Mouse (Mus musculus): ENCODE measurements at regions not wholly inside any gene's neighbourhood (a gene's known extent, or its start where the extent isn't known, plus 50 kb on each side); places are given as distances from the start of the nearest gene placed in this dataset.

DNA sequence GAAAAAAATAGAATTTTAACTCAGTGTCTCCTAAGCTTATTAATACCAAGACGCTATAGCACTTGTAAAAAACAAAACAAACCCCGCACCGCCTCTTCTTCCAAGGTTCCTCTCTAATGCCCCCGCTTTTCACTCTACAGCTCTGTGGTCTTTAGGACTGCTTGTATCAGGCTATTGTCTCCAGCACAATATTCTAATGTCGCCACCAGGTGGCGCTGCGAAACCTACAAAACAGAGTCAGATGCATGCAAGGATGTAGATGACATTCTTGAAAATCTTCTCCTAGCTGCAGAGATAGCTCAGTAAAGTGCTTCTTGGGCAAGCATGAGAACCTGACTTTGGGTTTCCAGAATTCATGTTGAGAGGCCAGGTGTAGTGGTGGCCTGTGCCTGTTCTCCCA lies 75.9 kb upstream of the C2cd4b start:
- in situ Hi-C loops (cut with MboI; ENCODE audit: low pct_unique_long_range_greater_than_20kb in 1 of 2, low sequenced_read_pairs in 2 of 2, unreplicated experiment in 1 of 2): loop anchor here in 1 of 2 experiments (10.0 kb wide), 1 partner anchor 111 kb away; no protein-coding TSS in a partner anchor

- in situ Hi-C loops (cut with MboI; ENCODE audit: low pct_unique_long_range_greater_than_20kb in 1 of 2, low sequenced_read_pairs in 2 of 2, unreplicated experiment in 1 of 2): no loop called here
These were observed 66.8 kb upstream of the C2cd4b start for GRCm38 (mm10) chr9:67692396-67692795.

- in situ Hi-C loops (cut with MboI; ENCODE audit: low pct_unique_long_range_greater_than_20kb in 1 of 2, low sequenced_read_pairs in 2 of 2, unreplicated experiment in 1 of 2): no loop called here
These were observed 65.5 kb upstream of the C2cd4b start for GRCm38 (mm10) chr9:67693716-67694115.

DNA sequence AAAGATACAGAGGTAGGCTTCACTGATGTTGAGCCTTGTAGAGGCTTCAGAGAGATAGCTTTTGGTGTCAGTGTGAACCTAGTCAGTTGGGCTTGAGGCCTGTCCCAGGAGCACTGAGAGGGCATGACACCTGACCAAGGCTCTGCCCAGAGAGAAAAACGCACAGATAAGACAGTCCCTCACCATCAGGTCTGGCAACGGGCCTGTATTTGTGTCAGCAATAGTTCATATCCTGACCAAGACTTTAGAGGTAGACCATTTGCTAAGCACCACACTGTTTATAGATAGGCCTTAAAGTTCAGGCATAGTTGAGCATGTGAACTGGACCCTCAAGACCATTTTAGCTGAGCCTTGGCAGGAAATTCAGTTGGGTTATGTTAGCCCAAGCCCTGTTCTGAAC lies 60.4 kb upstream of the C2cd4b start:
- in situ Hi-C loops (cut with MboI; ENCODE audit: low pct_unique_long_range_greater_than_20kb in 1 of 2, low sequenced_read_pairs in 2 of 2, unreplicated experiment in 1 of 2): no loop called here

DNA sequence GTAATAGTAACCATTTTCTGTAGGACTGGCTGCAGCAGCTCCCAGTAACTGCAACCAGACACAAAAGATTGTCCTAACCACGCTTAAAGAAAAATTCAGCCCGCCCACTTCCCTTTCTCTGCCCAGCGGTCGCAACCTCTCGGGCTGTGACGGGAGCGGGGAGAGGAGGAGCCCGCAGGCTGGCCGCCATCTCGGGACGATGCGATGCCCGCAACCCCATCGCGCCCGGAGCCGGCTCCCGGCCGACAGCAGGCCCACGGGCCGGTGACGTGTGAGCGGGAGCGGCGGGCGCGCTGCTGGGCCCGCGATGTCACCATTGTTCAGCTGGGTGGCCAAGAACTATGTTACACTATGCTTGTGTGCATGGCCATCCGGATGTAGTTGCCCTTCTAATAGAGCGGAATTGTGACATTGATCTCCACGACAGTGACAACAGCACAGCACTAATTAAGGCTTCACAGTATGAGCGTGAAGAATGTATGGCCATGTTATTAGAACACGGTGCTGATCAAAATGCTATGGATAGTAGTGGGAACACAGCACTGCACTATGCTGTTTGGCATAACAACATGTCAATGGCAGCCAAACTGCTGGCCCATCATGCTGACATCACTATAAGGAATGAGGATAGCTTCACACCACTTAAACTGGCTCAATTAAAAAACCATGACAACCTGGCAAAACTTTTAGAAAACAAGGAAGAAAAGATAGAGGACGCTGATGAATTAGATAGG lies 59.2 kb upstream of the C2cd4b start:
- in situ Hi-C loops (cut with MboI; ENCODE audit: low pct_unique_long_range_greater_than_20kb in 1 of 2, low sequenced_read_pairs in 2 of 2, unreplicated experiment in 1 of 2): no loop called here

- in situ Hi-C loops (cut with MboI; ENCODE audit: low pct_unique_long_range_greater_than_20kb in 1 of 2, low sequenced_read_pairs in 2 of 2, unreplicated experiment in 1 of 2): no loop called here
These were observed 50.8 kb upstream of the C2cd4b start for GRCm38 (mm10) chr9:67708246-67708960.
